ENCODE assay signal across 29 mouse cellular contexts in the genomic region with DNA sequence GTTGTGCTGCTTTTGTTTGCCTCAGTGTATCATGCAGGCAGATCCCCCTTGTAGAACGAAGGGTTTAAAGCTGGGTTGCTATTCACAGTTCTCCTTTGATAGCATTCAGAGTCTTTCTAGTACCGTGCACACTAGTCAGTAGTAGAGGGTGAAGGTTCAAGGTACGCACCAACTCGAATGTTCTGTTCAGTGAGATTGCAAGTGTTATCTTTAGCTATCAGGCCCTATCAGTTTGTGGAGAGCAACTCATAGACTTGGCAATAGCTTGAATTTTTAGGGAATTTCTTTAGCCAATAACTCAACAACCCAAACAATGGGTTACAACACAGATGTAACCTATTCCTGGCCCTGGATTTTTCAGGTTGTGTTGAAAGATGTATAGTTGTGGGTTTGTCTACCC.
"Had no signal": no experiment of that assay in that cellular context is flagged by ENCODE, and none has a peak within 500 bp of the region (broad histone marks: within the 10 kb centered on the region; RNA-seq: fewer than 3 reads in every experiment).

No protein-coding gene starts in this region.

- H3K9me3 ChIP-seq: limb, embryonic 10.5 days; limb, embryonic 12.5 days; limb, embryonic 13.5 days; limb, embryonic 15.5 days; liver, embryonic 12.5 days; liver, embryonic 13.5 days; liver, embryonic 15.5 days; lung, embryonic 15.5 days; megakaryocyte, embryonic 14.5 days; midbrain, embryonic 10.5 days; midbrain, embryonic 12.5 days; midbrain, embryonic 13.5 days; midbrain, embryonic 15.5 days; neural tube, embryonic 12.5 days had no signal

- H3K4me3 ChIP-seq: left cerebral cortex, adult 2 months; limb, embryonic 10.5 days; limb, embryonic 12.5 days; limb, embryonic 13.5 days; limb, embryonic 15.5 days; liver, embryonic 12.5 days; liver, embryonic 13.5 days; liver, embryonic 15.5 days; lung, embryonic 15.5 days; megakaryocyte, embryonic 14.5 days; midbrain, embryonic 10.5 days; midbrain, embryonic 12.5 days; midbrain, embryonic 13.5 days; midbrain, embryonic 15.5 days; myocyte; neural tube, embryonic 12.5 days had no signal

- ATAC-seq: liver, embryonic 12.5 days; lung, postnatal 0 days; midbrain, embryonic 13.5 days; midbrain, embryonic 15.5 days; midbrain, embryonic 16.5 days had no signal

- H3K4me1 ChIP-seq: limb, embryonic 10.5 days; limb, embryonic 12.5 days; limb, embryonic 13.5 days; limb, embryonic 15.5 days; liver, embryonic 12.5 days; liver, embryonic 13.5 days; liver, embryonic 15.5 days; lung, embryonic 15.5 days; midbrain, embryonic 10.5 days; midbrain, embryonic 12.5 days; midbrain, embryonic 13.5 days; midbrain, embryonic 15.5 days; neural tube, embryonic 12.5 days had no signal

- H3K9ac ChIP-seq: limb, embryonic 12.5 days; limb, embryonic 13.5 days; limb, embryonic 15.5 days; liver, embryonic 12.5 days; liver, embryonic 13.5 days; liver, embryonic 14.5 days; liver, embryonic 15.5 days; lung, embryonic 14.5 days; lung, embryonic 15.5 days; midbrain, embryonic 12.5 days; midbrain, embryonic 13.5 days; midbrain, embryonic 15.5 days; neural tube, embryonic 12.5 days had no signal

- H3K27me3 ChIP-seq: limb, embryonic 12.5 days; limb, embryonic 13.5 days; limb, embryonic 15.5 days; liver, embryonic 12.5 days; liver, embryonic 13.5 days; liver, embryonic 15.5 days; lung, embryonic 15.5 days; megakaryocyte, embryonic 14.5 days; midbrain, embryonic 12.5 days; midbrain, embryonic 13.5 days; midbrain, embryonic 15.5 days; neural tube, embryonic 12.5 days had no signal

- H3K4me2 ChIP-seq: limb, embryonic 12.5 days; limb, embryonic 13.5 days; limb, embryonic 15.5 days; liver, embryonic 11.5 days; liver, embryonic 12.5 days; liver, embryonic 13.5 days; liver, embryonic 15.5 days; lung, embryonic 14.5 days; lung, embryonic 15.5 days; midbrain, embryonic 12.5 days; midbrain, embryonic 13.5 days; midbrain, embryonic 15.5 days; neural tube, embryonic 12.5 days had no signal

- DNase-seq: liver; liver, embryonic 13.5 days; lung, adult 18-20 months; lung, adult 2 months; lung, embryonic 14.5 days; lung, postnatal 10 days; lung, postnatal 14 days; lung, postnatal 36 days; lung, postnatal 4 days had no signal

- H3K27ac ChIP-seq: left cerebral cortex, adult 2 months; limb, embryonic 10.5 days; limb, embryonic 12.5 days; limb, embryonic 13.5 days; limb, embryonic 15.5 days; liver, embryonic 12.5 days; liver, embryonic 13.5 days; liver, embryonic 14.5 days; liver, embryonic 15.5 days; lung, embryonic 15.5 days; macrophage; midbrain, embryonic 10.5 days; midbrain, embryonic 12.5 days; midbrain, embryonic 13.5 days; midbrain, embryonic 15.5 days; neural tube, embryonic 12.5 days had no signal
